Mouse (Mus musculus): ENCODE data around the gene Tmem219.
"Not testable (repeated sequence)": the region's sequence is repeated elsewhere in the genome, so short reads cannot be mapped to it uniquely, and the experiment has no call there.

The Tmem219 gene

GRCm38 (mm10) chr7:126923999-126924398, 1.3 kb upstream of the Tmem219 start:
- no peak for DNase-seq (ENCODE audit: low spot score)

DNA sequence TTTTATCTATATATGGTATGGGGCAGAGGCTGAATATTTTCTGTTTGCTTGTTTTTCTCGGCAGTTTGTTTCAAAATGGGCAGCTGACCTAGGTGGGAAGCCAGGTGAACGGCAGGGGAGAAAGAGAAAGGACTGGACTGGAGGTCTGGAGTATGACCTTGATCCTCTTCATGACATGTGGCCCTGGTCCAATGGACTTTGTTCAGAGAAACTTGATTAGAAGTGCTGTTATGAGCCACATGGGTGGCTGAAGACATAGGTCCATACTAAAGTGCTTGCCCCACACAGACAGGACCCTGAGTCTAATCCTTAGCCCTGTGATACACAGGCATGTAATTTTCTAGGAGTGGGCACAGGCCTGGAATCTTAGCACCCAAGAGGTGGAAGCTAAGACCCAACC, 1.2 kb downstream of the Tmem219 start:
- no peak for DNase-seq (ENCODE audit: low spot score)

- no peak for DNase-seq (ENCODE audit: low spot score)
Measured at GRCm38 (mm10) chr7:126919973-126920372, 2.7 kb downstream of the Tmem219 start.

GRCm38 (mm10) chr7:126918356-126918755, 4.4 kb downstream of the Tmem219 start:
- not testable (repeated sequence) for DNase-seq (ENCODE audit: low spot score)

GRCm38 (mm10) chr7:126914844-126915243, 7.9 kb downstream of the Tmem219 start:
- DNase-seq (ENCODE audit: low spot score) = no peak

DNA sequence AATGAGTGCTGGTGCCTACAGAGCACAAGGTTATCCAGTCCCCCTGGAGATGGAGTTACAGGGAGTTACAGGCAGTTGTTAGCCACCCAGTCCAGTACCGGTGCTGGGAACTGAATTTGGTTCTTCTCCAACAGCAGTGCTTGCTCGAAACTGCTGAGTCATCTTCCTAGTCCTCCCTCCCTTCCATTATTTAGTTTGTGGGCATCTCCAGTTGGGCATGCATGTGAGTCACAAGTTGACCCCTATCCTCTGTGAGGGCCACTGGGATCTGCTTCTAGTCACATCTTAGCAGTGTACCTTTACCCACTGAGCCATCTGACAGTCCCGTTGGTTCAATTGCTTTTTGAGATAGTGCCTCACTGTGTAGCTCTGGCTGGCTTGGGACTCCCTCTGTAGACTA, 17.1 kb downstream of the Tmem219 start:
- no peak for DNase-seq (ENCODE audit: low spot score)

DNA sequence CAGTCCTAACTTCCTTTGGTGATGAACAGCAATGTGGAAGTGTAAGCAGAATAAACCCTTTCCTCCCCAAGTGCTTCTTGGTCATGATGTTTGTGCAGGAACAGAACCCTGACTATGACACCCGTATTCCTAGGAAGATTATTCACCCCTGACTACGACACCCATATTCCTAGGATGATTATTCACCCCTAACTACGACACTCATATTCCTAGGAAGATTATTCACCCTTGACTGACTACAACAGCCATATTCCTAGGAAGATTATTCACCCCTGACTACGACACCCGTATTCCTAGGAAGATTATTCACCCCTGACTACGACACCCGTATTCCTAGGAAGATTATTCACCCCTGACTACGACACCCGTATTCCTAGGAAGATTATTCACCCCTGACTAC, 22.9 kb downstream of the Tmem219 start:
- not testable (repeated sequence) for DNase-seq (ENCODE audit: low spot score)

GRCm38 (mm10) chr7:126898102-126898990, 24.4 kb downstream of the Tmem219 start:
- peak; percentile 98 for DNase-seq (ENCODE audit: low spot score)

DNA sequence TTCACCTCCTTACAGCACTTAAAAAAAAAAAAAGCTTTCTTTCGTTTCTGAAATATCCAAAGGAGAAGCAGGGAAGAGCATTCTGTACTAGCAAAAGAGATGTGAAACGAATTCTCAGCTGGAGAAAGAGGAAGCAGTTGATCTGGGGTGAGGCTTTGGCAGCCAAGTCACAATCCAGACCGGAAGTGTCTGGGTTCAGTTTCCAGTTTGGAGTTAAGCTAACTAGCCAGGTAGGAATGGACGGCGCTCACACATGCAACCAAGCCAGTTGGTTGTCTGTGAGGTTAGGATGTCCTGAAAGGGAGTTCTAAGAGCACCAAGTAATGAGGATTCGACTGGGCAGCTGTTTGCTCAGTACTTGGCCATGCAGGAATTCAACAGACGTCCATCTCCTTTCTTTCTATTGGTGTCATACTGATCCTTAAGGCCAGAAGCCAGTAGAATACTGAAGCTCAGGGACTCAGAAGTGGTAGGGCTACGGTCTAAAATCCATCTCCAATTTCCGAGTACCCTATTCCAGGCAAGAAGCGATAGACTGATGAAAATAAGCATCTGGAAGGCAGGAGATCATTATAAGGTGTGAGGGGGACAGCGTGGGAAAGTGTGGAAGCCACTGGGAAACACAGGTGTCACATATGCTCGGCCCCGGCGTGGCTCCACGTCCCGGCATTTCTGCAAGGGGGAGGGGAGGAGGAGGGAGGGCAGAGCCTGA, 25.2 kb downstream of the Tmem219 start:
- DNase-seq (ENCODE audit: low spot score) = no peak

- no peak for DNase-seq (ENCODE audit: low spot score)
Measured at GRCm38 (mm10) chr7:126896912-126897311, 25.8 kb downstream of the Tmem219 start.

GRCm38 (mm10) chr7:126888852-126889251, 33.9 kb downstream of the Tmem219 start:
- no peak for DNase-seq (ENCODE audit: low spot score)

- DNase-seq (ENCODE audit: low spot score) = no peak
Measured at GRCm38 (mm10) chr7:126887281-126887680, 35.4 kb downstream of the Tmem219 start.

DNA sequence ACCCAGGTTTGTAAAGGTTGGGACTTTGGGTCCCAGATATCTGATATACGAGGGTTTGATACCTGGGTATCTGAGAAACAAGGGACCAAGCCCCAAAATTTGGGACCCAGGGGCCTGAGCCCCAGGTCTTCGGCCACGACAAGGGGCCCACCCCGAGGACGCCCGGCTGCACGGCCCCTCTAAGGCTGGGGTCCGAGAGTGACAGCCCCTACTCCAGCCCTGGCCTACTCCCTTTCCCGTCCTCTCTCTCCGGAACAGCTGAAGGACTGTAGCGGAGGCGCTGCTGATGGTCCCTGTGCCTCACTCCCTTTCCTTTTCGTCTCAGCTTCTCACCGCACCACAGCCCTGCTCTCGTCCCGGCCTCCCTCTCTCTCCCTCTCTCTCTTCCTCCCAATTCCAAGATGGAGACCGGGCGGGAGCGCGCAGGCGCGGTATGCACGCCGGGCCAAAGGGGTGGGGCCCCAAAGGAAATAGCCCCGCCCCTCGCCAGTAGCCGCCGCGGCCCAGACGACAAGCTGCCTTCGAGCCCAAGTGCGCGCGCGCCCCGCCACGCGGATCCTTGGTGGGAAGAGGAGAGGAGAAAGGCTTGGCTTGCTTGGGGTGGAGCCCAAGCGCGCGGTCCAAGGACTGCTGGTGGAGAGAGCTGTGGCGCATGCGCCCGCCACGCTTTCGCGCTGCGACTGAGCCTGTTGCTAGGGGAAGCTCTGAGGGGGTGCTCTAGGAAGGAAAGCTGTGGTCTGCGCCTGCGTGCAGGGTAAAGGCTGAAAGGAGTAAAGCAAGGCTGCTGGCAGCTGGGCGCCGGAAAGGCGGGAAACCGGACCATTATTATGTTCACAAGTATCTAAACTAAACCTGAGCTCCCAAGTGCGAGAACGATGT, 38.2 kb downstream of the Tmem219 start, which contains the start of gene Taok2:
Taok2 (minus strand) TSS at position 418 of the 879 bp plus-strand sequence.
- DNase-seq (ENCODE audit: low spot score) = peak; percentile 98

DNA sequence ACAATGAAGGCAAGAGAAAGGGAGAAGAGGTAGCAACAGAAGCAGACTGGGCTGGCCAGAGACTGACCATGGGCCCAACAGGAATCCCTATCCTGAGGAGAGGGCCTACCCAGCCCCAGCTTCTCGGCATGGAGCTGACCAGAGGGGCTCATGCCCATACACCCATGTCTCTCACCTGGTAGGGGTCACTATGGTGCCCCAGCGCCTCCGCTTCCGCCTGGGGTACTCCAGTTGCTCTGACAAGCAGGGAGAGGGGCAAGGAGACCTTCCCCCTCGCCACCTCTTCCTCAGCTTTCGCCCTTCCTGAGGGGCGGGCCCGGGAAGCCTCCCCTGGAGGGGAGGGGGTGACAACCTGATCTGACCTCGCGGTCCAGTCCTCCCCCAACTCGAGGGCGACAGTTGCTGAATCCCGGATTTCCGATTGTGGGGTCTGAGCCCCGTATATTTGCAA, 39.0 kb downstream of the Tmem219 start:
- DNase-seq (ENCODE audit: low spot score) = no peak

DNA sequence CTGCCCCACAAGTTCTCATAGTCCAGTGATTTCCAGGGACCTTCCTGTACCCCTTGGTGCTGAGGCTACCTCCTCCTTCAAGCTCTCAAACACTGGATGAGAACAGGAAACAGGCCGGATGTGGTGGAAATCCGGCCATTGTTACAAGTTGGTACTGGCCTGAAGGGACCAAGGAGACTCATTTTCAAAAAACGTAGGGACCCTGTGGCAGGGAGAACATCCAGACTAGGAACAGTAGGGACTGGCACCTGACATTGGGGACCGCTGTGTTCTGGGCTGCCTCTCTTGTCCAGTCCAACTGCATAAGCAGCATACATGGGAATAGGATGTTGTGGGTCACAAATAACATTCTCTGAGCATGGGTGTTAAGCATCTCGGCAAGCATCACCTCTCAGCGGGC, 41.7 kb downstream of the Tmem219 start:
- no peak for DNase-seq (ENCODE audit: low spot score)

- no peak for DNase-seq (ENCODE audit: low spot score)
Measured at GRCm38 (mm10) chr7:126877239-126877638, 45.5 kb downstream of the Tmem219 start.

- DNase-seq (ENCODE audit: low spot score) = no peak
Measured at GRCm38 (mm10) chr7:126870520-126870891, 52.2 kb downstream of the Tmem219 start.

GRCm38 (mm10) chr7:126869780-126870519, 52.8 kb downstream of the Tmem219 start:
- DNase-seq (ENCODE audit: low spot score) = no peak

GRCm38 (mm10) chr7:126868003-126868402, 54.7 kb downstream of the Tmem219 start:
- no peak for DNase-seq (ENCODE audit: low spot score)

DNA sequence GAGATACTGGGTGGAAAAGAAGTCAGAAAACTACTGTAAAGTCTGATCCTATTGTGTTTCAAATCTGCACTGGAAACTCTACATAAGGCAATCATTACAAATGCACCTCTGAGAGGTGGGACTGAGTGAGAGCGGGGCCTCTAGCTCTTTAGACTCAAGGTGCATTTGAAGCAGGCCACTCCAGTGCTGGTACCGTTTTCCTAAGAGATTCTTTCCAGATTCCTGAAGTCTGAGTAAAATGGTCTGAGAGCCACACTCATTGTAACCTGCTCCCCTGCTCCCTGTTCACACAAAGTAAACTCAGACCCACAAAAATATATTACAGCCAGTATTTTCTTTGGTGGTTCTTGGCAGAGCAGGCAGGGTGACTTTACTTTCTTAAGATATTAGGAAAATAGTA, 55.2 kb downstream of the Tmem219 start:
- no peak for DNase-seq (ENCODE audit: low spot score)

DNA sequence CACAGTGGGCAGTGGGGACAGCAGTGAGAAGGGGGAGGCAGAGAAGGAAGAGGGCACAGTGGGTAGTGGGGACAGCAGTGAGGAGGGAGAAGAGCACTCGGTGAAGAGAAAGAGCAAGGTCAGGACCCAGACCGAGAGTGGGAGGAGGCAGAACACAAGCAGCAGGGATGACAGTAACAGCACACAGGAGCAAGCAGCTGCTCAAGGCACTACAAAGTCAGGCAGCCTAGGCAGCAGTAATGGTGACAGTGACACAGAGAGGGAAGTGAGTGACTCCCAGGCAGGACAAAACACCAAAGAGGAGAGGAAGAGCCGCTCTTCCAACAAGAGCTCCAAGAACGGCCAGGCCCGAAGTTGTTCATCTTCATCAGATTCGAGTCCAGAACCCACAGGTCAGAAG, 58.9 kb downstream of the Tmem219 start:
- no peak for DNase-seq (ENCODE audit: low spot score)
